Mouse (Mus musculus) B cell, adult 2 months (primary cell): ENCODE measurements around the gene Hmgcs1.

ENCODE experiments used
- DNase-seq, 2 experiments: peaks; one replicate each; pipeline ENCODE4 v3.0.0; 2022

The Hmgcs1 gene

DNA sequence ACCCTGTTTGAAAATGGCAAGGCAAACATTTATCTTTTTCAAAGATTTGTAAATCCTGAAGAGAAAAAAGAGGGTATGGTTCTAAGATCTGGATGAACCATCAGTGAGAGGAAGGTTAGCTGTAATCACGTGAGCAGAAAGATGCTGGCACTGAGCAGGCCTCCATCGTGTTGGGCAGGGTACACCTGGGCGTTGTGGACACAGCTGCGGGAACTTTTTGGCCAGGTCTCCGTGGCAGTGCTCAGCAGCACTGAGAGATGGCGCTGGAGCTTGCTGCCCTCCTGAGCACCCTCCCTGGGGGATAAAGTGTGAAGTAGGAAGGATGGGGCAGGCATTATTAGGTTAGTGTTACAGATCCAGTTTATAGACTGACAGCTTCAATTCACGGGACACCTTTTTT, 16.8 kb downstream of the Hmgcs1 start:
- DNase-seq = no peak

DNA sequence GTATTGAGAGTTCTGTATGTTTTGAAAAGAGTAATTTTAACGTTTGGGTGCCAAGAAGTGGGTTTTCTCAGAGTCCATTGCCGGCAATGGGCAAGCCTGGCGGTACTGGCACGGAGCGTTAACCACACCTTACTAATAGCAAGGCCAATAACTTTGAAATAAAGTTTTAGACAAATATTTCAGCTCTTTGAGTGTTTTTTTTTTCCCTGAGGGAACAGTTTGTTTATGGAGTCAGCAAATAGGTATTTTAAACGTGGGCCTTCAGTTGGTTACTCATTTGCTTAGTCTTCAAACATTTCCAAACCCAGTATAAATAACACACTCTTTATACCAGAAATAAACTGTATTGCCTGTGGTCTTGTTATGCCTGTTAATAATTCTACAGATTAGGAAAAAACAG, 17.7 kb downstream of the Hmgcs1 start:
- DNase-seq = no peak

- DNase-seq = no peak
Observed at GRCm38 (mm10) chr13:119708941-119709340, 18.8 kb downstream of the Hmgcs1 start.

DNA sequence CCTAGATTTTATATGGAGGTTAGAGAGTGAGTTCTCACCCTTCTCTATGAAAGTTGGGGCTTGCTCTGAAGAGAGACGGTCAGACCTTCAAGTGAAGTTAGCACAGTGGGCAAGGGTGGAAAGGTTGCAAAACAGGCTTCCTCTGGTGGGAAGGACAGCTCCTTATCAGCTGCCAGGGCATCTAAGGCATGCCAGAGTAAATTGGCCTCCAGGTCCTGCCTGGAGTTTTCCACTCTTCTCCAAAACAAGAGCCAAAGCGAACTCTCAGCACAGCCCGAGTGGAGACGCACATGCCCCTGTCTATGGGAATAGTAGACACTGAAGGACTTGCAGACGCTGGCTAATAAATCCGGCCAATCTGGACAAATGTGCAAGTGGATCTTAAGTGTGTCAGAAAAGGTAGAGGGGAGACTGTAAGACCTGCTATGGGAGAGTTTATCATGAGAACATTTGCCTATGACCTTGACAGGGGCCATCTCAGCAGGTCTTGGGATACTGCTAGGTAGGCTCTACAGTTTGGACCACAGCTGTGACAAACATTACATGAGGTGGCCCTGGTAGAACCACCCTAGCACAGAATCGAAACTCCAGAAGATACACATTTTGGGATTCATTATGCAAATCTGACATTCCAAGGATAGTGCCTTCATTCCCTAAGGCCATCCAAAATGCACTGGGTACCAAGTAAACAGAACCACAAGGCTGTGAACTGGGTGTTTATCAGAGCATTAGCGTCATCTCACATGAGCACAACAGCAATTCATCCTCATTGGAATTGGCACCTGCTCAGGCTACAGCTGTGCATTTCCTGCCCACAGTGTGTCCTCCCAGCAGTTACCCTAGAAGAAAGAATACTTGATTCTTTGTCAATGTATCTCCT, 19.4 kb downstream of the Hmgcs1 start:
- no peak for DNase-seq

GRCm38 (mm10) chr13:119710268-119710610, 20.1 kb downstream of the Hmgcs1 start:
- no peak for DNase-seq

DNA sequence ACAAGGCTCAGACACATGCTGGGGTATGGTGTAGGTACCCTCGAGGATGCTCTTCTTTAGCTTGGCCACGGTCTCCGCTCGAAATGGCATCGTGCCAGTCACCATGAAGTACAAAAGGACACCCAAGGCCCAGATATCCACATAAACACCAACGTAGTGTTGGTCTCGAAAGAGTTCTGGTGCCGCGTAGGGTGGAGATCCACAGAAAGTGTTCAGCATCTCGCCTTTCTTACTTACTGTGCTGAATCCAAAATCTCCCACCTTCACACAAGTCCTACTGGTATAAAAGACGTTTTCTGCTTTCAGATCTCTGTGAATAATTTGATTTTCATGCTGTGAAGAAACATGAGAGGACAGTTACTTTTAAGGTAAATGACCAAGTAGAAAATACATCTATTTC, 22.3 kb downstream of the Hmgcs1 start:
- no peak for DNase-seq

DNA sequence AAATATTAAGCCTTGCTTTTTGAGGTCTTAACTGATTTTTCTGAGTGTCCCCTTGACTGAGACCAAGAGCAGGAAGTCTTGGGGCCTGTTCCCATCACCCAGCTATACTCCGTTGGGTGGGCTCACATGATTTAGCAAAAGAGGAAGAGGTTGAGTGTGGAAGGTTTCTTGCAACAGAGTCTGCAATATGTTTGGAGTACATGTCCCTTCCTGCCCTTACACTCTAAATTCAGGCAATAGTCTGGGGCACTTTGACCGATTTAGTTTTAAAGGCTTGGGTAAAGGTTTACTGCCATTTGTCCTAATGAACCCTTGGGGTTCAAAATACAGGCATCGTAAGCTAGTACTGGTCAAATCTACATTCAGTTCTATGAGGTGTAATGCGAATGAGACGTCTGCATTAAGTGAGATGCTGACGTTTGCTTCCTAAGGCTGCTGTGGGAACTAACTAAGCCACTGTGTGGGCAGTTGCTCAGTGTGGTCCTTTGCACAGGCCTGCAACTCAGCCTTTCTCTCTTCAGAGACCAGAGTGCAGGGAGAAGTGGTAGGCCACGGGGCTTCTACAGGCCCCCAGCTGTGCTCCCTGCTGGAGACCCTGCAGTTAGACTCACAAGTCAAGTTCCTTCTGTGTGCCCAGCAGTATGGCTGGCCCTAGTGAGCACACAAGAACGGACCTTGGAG, 23.1 kb downstream of the Hmgcs1 start:
- no peak for DNase-seq

GRCm38 (mm10) chr13:119713821-119714220, 23.6 kb downstream of the Hmgcs1 start:
- DNase-seq = no peak

GRCm38 (mm10) chr13:119716105-119716504, 25.9 kb downstream of the Hmgcs1 start:
- DNase-seq = no peak

- DNase-seq = no peak
Observed at GRCm38 (mm10) chr13:119722447-119722846, 32.3 kb downstream of the Hmgcs1 start.

- no peak for DNase-seq
Observed at GRCm38 (mm10) chr13:119723368-119723767, 33.2 kb downstream of the Hmgcs1 start.

DNA sequence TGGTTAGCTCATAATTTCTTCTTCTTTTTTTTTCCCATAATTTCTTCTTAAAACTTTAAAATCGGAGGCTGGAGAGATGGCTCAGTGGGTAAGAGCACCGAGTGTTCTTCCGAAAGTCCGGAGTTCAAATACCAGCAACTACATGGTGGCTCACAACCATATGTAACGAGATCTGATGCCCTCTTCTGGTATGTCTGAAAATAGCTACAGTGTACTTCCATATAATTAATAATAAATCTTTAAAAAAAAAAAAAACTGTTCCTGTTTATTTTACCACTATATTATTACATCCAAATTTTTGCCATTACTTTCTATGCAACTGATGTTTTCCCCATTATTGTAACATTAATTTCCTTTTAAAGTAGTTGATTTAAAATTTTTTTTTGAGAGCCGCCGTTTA, 34.4 kb downstream of the Hmgcs1 start:
- no peak for DNase-seq

DNA sequence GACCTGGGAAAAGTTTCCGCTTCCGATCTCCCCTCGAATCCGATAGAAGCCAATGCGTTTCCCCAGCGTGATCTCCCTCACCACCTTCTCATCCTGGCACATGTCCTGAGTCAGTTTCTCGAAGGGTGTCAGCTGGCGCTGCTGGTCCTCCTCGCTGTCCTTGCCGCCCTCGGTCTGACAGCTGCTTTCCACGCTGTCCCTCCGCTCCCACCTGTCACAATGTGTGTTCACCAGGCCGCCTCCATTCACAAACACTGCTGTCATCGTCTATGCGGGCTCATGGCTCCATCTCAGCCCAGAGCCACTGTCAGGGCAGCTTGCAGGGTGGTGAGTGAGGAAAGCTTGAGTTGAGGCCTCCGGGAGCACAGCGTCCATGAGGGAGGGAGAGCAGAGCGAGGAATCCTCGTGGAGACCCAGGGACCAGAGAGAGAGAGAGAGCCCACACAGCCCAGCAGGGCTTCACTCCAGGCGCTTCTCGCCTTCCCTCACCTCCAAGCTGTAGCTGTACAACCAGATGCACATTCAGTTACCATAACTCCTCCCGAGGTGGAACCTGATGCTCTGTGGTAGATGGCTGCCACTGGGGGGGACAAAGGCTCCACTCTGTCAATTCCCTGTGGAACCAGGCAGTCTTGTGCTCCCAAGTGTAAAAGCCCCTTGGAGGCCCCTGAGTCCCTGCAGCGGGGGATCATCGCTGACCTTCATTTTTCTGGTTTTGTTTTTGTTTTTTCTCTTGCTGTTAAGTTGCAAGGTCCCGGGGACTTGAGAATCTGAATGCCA, 37.6 kb downstream of the Hmgcs1 start:
- DNase-seq = no peak

DNA sequence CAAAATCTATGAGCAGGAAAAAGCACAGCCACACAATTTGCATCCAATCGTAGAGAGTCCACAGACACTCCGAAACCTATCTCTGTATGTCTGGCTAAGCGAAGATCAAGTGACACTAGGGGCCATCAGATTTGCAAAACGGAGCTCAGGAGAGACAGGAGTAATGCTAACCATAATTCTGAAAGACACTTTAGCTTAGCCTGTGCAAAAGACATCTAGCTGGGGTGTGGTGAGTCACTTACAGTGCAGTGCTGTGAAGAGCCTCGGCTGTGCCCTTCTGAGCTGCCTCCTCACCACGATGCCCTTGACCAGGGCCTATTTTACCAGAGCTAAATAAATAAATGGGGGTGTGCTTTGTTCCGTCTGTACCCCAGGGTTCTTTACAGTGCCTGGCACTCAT, 39.2 kb downstream of the Hmgcs1 start:
- DNase-seq = no peak

DNA sequence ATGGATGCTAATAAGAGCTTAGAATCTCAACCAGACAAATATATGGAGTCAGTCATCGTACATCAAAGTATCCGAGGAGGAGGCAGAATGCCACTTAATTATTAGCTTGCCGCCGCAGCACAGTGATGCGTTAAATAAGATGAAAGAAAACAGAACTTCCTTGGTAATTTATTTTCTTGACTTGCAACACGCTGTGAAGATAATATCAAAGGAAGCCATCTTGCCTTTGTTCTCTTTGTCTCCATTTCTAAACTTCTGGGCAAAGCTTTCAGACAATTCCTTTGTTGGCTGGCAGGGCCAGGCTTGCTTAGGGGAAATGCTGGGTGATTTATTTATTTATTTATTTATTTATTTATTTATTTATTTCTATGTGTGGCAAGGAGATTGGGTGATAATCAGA, 41.3 kb downstream of the Hmgcs1 start:
- DNase-seq = no peak

GRCm38 (mm10) chr13:119741390-119742237, 51.4 kb downstream of the Hmgcs1 start:
- DNase-seq = no peak

- DNase-seq = no peak
Observed at GRCm38 (mm10) chr13:119742711-119743415, 52.7 kb downstream of the Hmgcs1 start.

DNA sequence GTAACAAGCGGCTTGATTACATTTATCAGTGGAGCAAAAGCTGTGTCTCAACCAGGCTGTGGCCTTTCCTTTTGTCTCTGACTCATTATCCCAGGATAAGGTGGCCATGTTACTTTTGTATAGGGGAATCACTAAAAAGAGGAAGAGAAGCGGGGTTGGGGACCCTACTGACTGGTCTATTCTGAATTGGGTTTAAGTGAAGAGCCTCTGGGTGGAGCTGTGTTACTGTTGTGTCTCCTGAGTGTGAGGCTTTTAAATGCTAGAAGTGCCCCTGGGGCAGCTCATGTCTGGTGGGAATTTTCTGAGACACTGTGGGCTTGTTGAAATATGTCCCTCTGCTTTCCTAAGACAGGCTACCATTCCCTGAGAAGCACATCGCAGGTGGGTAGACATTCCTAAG, 53.3 kb downstream of the Hmgcs1 start:
- DNase-seq = no peak

DNA sequence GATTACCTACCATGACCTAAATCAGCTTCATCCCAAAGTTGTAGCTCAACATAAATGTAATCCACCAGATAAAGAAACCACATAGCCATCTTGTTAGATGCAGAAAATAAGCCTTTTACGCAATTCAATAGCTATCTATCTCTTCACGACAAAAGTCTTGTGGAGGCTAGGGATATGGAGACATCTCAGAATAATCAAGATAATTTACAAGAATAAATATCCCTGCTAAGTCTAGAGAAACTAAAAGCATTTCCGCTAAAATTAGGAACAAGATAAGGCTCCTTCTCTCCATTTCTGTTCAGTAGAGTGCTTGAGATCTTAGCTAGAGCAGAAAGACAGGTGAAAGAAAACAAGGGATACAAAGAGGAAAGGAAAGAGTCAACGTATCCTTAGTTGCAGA, 56.8 kb downstream of the Hmgcs1 start:
- no peak for DNase-seq

DNA sequence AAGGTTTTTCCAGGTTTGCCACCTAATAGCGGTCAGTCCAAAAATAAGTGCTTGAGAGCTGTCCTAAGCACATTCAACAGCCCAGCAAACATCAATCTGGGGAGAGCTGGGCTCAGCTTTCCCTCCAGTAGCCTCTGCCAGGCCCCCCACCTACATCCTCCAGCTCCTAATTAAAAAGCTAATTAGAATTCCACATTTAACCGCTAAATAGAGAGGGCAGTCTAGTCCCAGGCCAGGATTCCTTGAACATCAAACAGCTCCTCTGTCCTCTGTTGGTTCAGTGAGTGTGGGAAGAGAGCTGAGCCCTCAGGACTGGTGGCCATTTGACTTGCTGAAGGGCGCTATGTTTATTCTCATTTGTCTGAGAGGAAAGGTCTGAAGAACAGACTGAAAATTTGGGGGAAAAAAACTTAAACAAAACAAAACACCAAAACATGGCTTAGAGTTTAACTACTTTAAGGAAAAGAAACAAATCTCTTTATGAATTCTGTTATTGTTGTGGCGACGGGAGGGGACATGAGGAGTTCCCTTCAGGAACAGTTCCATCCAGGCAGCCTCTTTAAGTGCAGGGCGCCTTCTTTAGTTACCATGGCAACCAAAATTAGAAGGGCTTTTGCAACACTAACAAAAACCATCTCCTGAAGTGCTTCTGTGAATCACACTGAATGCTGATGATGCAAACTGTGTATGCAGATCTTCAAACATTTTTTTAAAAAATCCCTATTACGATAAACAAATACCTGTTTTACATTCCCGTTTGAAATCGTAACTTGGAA, 63.9 kb downstream of the Hmgcs1 start:
- DNase-seq = no peak

- DNase-seq = no peak
Observed at GRCm38 (mm10) chr13:119754635-119755020, 64.4 kb downstream of the Hmgcs1 start.
